Mouse (Mus musculus) left cerebral cortex, postnatal 14 days (tissue): Measurements from ENCODE around the gene Zswim4. TPM values are rescaled to one million over a fixed set of nuclear protein-coding genes. Genes with fewer than 3 reads are reported as not detected.

Experiments used
- DNase-seq, 2 experiments: peaks; one replicate each; pipeline ENCODE4 v3.0.0; 2021 to 2022; ENCODE audit warnings: low spot score in 2 of 2, mixed read lengths in 1 of 2
- intact Hi-C: fragments of 180-260 bp; cut with DNase I; formaldehyde crosslinking; loops from one replicate; pipeline ENCODE4 v1.15.1; 2025
- total RNA-seq, 2 experiments: library from RNA; stranded (reverse); gene quantifications; 2 replicates each; pipeline ENCODE4 v1.2.3; 2021

Zswim4 gene
- total RNA-seq, 2 experiments from 2014 or later, result 14.1 to 15.0 TPM

DNA sequence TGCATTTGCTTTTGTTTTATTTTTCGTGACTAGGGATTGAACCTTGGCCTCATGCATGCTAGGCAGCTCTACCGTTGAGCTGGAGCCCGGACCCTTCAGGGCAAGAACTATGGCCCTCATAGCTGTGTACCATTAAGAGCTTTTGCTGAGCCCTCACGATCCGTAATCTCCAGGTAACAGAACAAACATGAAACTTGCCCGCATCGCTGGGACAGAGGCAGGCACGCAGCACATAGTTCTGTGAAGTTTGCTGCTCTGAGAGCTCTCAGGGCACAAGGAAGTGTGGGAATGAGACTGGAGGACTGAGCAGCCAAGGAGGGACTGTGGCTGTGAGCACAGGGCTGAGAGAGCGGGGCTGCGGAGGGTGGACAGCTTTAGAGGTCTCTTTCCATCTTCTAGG is 48.2 kb downstream of the Zswim4 start:
- no peak for DNase-seq
- intact Hi-C loops, result loop anchor here (5.0 to 10.0 kb wide), 2 partner anchors 104 to 166 kb away; no protein-coding TSS in a partner anchor

- intact Hi-C loops, result loop anchor here (5.0 to 10.0 kb wide), 2 partner anchors 105 to 168 kb away; no protein-coding TSS in a partner anchor
- DNase-seq, result peak in 1 of 2 experiments; percentile 63
These were observed 49.6 kb downstream of the Zswim4 start for GRCm38 (mm10) chr8:84187065-84187755.

DNA sequence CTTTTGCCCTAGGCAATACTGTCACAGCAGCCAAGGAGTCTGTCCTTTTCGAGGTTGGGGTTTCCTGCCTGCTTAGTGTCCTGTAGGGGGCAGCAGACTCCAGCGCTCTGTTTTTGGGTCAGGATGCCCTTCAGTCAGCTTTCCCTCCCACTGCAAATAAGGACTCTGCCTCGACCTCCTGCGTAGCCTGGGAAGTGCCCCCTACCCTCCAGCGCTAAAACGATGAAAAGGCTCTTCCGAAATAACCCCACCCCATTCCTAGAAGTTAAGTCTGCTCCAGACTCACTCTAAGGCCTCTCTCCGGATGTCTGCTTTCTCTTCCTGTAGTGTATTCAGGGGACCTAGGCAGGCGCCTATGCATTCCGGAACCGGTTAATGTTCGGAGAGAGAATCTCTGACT is 50.3 kb downstream of the Zswim4 start:
- peak; percentile 81 to 83 for DNase-seq
- intact Hi-C loops, result loop anchor here (1.0 to 10.0 kb wide), 3 partner anchors 24 to 168 kb away; no protein-coding TSS in a partner anchor

DNA sequence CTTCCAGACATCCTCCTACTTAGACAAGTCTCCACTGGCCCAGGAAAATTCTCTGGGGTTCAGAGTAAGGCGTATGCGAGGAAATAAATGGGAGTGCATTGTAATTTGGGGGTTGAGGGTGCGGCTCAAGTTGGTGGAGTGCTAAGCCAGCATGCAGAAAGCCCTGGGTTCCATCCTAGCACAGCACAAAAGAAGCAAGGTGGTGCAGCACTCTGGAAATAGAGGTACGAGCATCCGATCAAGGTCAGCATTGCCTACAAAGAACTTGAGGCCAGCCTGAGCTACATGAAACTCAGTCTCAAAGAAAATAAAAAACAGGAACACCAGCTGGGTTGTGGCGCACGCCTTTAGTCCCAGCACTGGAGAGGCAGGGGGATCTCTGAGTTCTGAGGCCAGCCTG is 51.7 kb downstream of the Zswim4 start, which contains the start of gene Nanos3:
Nanos3 (minus strand) TSS at position 101 of the 400 bp plus-strand sequence.
- intact Hi-C loops, result loop anchor here (5.0 to 10.0 kb wide), 2 partner anchors 107 to 170 kb away; no protein-coding TSS in a partner anchor

DNA sequence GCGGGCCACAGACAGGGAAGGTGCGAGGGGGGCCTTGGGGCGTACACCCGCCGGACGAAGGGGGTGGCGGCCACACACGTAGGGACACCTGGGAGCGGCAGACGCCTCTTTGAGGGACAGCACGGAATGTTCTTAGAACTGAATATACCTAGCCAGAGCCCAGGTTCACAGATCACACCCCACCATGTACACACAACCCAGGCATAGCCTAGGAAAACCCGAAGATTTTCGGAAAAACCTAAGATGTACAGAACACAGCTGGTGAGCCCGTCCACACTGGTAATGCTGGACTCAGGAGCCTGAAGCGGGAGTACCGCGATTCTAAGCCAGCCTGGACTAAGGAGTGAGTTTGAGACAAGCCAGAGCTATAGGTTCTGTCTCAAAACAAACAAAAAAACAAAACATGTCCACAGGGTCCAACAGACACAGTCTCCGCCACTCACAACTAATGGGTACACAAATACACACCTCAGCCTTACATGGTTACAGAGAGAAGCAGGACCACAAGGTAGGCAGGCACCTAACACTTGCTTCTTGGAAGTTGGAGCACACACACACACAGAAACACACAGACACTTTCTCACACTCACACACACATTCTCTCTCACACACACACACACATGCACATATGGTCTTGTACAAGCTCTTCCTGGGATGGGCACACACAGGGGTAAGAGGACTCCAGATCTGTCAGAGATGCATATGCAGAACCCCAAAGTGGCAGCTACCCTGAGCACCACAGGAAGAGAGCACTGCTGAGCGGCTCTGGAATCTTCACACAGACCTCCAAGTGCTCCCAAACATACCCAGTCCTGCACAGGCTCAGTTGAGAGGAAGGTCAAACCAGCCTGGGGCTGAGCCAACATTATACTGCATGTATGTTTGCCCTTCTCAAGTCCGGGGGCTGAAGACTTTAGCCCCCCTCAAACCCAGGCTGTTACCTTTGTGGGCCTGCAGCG is 52.5 kb downstream of the Zswim4 start:
- DNase-seq, result peak in 1 of 2 experiments; percentile 22
- intact Hi-C loops, result loop anchor here (5.0 to 10.0 kb wide), 2 partner anchors 108 to 170 kb away; no protein-coding TSS in a partner anchor

More for the DNA sequence above, 51.7 kb downstream of the Zswim4 start, which contains the start of gene Nanos3:
- DNase-seq, result no peak

GRCm38 (mm10) chr8:84183261-84184084 is 53.4 kb downstream of the Zswim4 start:
- DNase-seq, result peak in 1 of 2 experiments; percentile 17
- intact Hi-C loops, result loop anchor here (10.0 kb wide), 1 partner anchor 171 kb away; no protein-coding TSS in a partner anchor

GRCm38 (mm10) chr8:84182833-84183232 is 54.0 kb downstream of the Zswim4 start:
- intact Hi-C loops, result loop anchor here (10.0 kb wide), 1 partner anchor 172 kb away; no protein-coding TSS in a partner anchor
- no peak for DNase-seq

DNA sequence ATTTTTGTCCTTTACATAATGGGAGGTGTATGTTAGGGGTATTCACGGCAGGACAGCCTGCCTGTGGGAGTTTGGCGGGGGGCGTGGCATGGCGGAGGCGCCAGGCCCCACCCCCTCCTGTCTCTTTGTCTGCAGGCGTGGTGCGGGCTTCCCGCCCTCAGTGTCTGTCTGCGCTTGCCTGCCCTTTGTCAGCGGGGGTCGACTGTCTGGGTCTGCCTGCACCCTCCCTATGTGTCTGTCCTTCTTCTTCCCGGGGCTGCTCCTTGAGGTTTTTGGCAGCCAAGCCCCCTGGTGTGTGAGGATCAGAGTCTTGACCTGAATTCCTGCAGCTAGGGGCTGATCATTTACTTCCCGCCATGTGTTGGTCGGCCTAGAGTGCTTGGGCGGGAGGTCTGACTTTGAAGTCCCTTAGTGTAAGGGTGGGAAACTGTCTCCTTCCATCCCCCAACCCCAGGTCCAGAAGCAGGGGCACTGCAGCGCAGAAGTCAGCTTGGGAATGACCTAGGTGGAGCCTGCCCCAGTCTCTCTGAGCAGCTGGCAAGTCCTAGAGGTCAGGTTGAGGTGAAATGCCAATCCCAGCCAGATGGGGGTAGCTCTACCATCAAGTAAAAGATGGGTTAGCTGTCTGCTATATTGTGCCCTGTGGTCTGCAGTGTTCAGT is 56.2 kb downstream of the Zswim4 start:
- peak in 1 of 2 experiments; percentile 30 for DNase-seq
- intact Hi-C loops, result loop anchor here (10.0 kb wide), 1 partner anchor 174 kb away; no protein-coding TSS in a partner anchor

GRCm38 (mm10) chr8:84179946-84180345 is 56.9 kb downstream of the Zswim4 start:
- no peak for DNase-seq
- intact Hi-C loops, result loop anchor here (10.0 kb wide), 1 partner anchor 175 kb away; no protein-coding TSS in a partner anchor

GRCm38 (mm10) chr8:84178592-84178991 is 58.3 kb downstream of the Zswim4 start:
- DNase-seq, result no peak
- intact Hi-C loops, result no loop called here

GRCm38 (mm10) chr8:84177405-84177804 is 59.5 kb downstream of the Zswim4 start:
- DNase-seq, result no peak
- intact Hi-C loops, result no loop called here

- intact Hi-C loops, result no loop called here
- no peak for DNase-seq
These were observed 60.3 kb downstream of the Zswim4 start for GRCm38 (mm10) chr8:84176560-84176959.

DNA sequence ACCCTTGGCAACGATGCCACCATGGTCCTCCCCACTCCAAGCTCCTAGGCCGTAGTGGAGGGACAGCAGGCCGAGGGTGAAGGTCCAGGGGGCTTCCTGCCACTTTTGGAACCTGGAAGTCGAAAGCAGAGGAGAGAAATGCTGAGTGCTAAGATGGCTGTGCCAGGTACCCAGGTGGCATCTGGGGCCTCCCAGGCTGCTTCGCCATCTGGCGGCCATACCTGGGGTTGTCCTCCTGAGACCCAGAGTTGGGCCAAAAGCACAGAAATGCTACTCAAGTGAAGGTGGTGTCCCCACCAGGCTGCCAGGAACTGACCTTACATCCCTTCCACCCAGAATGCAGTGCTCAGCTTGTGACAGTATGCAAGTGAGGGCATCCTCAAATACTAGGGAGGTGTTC is 63.0 kb downstream of the Zswim4 start:
- DNase-seq, result no peak
- intact Hi-C loops, result no loop called here

GRCm38 (mm10) chr8:84170096-84170495 is 66.8 kb downstream of the Zswim4 start:
- intact Hi-C loops, result no loop called here
- no peak for DNase-seq

DNA sequence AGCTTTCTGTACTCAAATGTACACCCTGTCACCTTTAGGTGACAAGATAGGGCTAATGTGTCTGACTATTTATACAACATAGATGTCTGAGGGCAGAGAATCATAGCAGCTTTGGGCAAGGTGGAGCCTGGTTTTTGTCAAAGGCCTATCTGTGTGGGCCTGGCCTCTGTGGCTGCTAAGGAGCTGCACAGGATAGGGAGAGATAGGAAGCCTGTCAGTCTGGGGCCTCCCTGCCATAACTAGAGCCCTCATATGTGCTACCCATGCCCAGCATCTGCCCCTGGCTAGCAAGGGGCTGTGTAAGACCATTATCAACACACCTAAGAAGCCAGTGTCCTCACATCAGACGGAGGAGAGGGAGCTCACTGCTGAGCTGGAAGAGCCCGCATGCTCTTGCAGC is 69.2 kb downstream of the Zswim4 start:
- intact Hi-C loops, result no loop called here
- DNase-seq, result no peak
